Mouse (Mus musculus) MEL (cell line): ENCODE results near the gene Srsf3. TPM values are rescaled to one million over a fixed set of nuclear protein-coding genes. Genes with fewer than 3 reads are reported as not detected.

Experiments
- DNase-seq: peaks from one replicate; pipeline ENCODE4 v3.0.0; 2011; ENCODE audit warnings: low read depth, low spot score
- H3K27ac ChIP-seq: 2 replicates; pipeline ENCODE4 v1.5.1; 2012; ENCODE audit warnings: low read depth, mild to moderate bottlenecking, control low read depth, low read length, moderate library complexity; ENCODE audit not compliant: control insufficient read depth
- H3K27me3 ChIP-seq, 2 experiments: fragments of 150-350 bp in 1 of 2; sonication (generic) in 1 of 2; 2 replicates each; pipeline ENCODE4 v1.6.1; 2012; ENCODE audit warnings: low read length in 2 of 2, mild to moderate bottlenecking in 2 of 2, improper control_type of control experiment in 1 of 2, moderate library complexity in 1 of 2; ENCODE audit not compliant: insufficient read depth in 2 of 2, control insufficient read depth in 1 of 2
- H3K36me3 ChIP-seq, 2 experiments: 2 replicates each; pipeline ENCODE4 v1.6.1; 2012 to 2014; ENCODE audit warnings: low read length in 2 of 2, improper control_type of control experiment in 1 of 2, inconsistent platforms in 1 of 2, mild to moderate bottlenecking in 1 of 2; ENCODE audit not compliant: insufficient read depth in 2 of 2, control insufficient read depth in 1 of 2
- H3K4me1 ChIP-seq, 2 experiments: fragments of 150-350 bp in 1 of 2; sonication (generic) in 1 of 2; 2 replicates each; pipeline ENCODE4 v1.6.1; 2012; ENCODE audit warnings: low read length in 2 of 2, improper control_type of control experiment in 1 of 2, mild to moderate bottlenecking in 1 of 2; ENCODE audit not compliant: insufficient read depth in 2 of 2, control insufficient read depth in 1 of 2
- H3K4me3 ChIP-seq, 2 experiments: fragments of 150-350 bp in 1 of 2; sonication (generic) in 1 of 2; 2 replicates each; pipeline ENCODE4 v1.5.1; 2012; ENCODE audit warnings: low read depth in 2 of 2, low read length in 2 of 2, mild to moderate bottlenecking in 2 of 2, moderate library complexity in 2 of 2, control low read depth in 1 of 2, improper control_type of control experiment in 1 of 2; ENCODE audit not compliant: control insufficient read depth in 1 of 2, insufficient read depth in 1 of 2
- H3K79me2 ChIP-seq: 2 replicates; pipeline ENCODE4 v1.6.1; 2012; ENCODE audit warnings: mild to moderate bottlenecking, low read length, moderate library complexity; ENCODE audit not compliant: control insufficient read depth, poor library complexity, insufficient read depth
- H3K9ac ChIP-seq: 2 replicates; pipeline ENCODE4 v1.6.1; 2012; ENCODE audit warnings: low read depth, mild to moderate bottlenecking, control low read depth, low read length, moderate library complexity; ENCODE audit not compliant: control insufficient read depth, poor library complexity, severe bottlenecking
- H3K9me3 ChIP-seq: fragments of 150-350 bp; sonication (generic); replicated peaks from 2 replicates; pipeline ENCODE4 v1.6.1; 2012; ENCODE audit warnings: mild to moderate bottlenecking, low read length, improper control_type of control experiment, moderate library complexity; ENCODE audit not compliant: insufficient read depth
- BHLHE40 ChIP-seq: IDR thresholded peaks from 2 replicates; pipeline ENCODE4 v1.6.1; 2012; ENCODE audit warnings: low read depth, mild to moderate bottlenecking, inconsistent platforms, low read length, improper control_type of control experiment, borderline replicate concordance
- CTCF ChIP-seq, 3 experiments: IDR thresholded peaks in 2 of 3; conservative IDR thresholded peaks in 1 of 3; 2 replicates each; pipeline ENCODE4 v1.5.1; 2011 to 2012; ENCODE audit warnings: low read length in 3 of 3, low read depth in 2 of 3, mild to moderate bottlenecking in 2 of 3, improper control_type of control experiment in 1 of 3, inconsistent platforms in 1 of 3, mixed read lengths in 1 of 3, moderate library complexity in 1 of 3; ENCODE audit not compliant: control insufficient read depth in 1 of 3, insufficient read depth in 1 of 3, poor library complexity in 1 of 3, severe bottlenecking in 1 of 3
- E2F4 ChIP-seq: IDR thresholded peaks from 2 replicates; pipeline ENCODE4 v1.6.1; 2011; ENCODE audit warnings: low read depth, low read length, improper control_type of control experiment, borderline replicate concordance
- ELF1 ChIP-seq: IDR thresholded peaks from 2 replicates; pipeline ENCODE4 v1.6.1; 2014; ENCODE audit warnings: low read depth, mild to moderate bottlenecking, inconsistent platforms, low read length, improper control_type of control experiment, moderate library complexity
- ETS1 ChIP-seq: IDR thresholded peaks from 2 replicates; pipeline ENCODE4 v1.6.1; 2012; ENCODE audit warnings: low read depth, mild to moderate bottlenecking, inconsistent platforms, low read length, improper control_type of control experiment, moderate library complexity
- GABPA ChIP-seq: IDR thresholded peaks from 2 replicates; pipeline ENCODE4 v1.6.1; 2012; ENCODE audit warnings: low read depth, mild to moderate bottlenecking, inconsistent platforms, low read length, improper control_type of control experiment, moderate library complexity
- GATA1 ChIP-seq: IDR thresholded peaks from 2 replicates; pipeline ENCODE4 v1.6.1; 2011; ENCODE audit warnings: low read depth, low read length, improper control_type of control experiment
- JUND ChIP-seq: IDR thresholded peaks from 2 replicates; pipeline ENCODE4 v1.6.1; 2011; ENCODE audit warnings: low read depth, mild to moderate bottlenecking, improper control_type of control experiment, low read length
- KAT2A ChIP-seq: conservative IDR thresholded peaks from 2 replicates; pipeline ENCODE4 v1.6.1; 2012; ENCODE audit warnings: low read depth, low read length, improper control_type of control experiment, inconsistent platforms
- MXI1 ChIP-seq: IDR thresholded peaks from 2 replicates; pipeline ENCODE4 v1.6.1; 2011; ENCODE audit warnings: mild to moderate bottlenecking, low read depth, low read length, improper control_type of control experiment
- MYC ChIP-seq: IDR thresholded peaks from 2 replicates; pipeline ENCODE4 v1.6.1; 2011; ENCODE audit warnings: low read depth, mild to moderate bottlenecking, low read length, improper control_type of control experiment, moderate library complexity
- POLR2A ChIP-seq, 2 experiments: IDR thresholded peaks; 2 replicates each; pipeline ENCODE4 v1.6.1; 2011 to 2012; ENCODE audit warnings: low read length in 2 of 2, mild to moderate bottlenecking in 2 of 2, control low read depth in 1 of 2, improper control_type of control experiment in 1 of 2, low read depth in 1 of 2, moderate library complexity in 1 of 2; ENCODE audit not compliant: control insufficient read depth in 1 of 2, insufficient read depth in 1 of 2, poor library complexity in 1 of 2
- SIN3A ChIP-seq: IDR thresholded peaks from 2 replicates; pipeline ENCODE4 v1.6.1; 2012; ENCODE audit warnings: low read length, improper control_type of control experiment, inconsistent platforms
- SMC3 ChIP-seq: IDR thresholded peaks from 2 replicates; pipeline ENCODE4 v1.6.1; 2011; ENCODE audit warnings: low read depth, low read length, improper control_type of control experiment
- TAL1 ChIP-seq: IDR thresholded peaks from 2 replicates; pipeline ENCODE4 v1.6.1; 2012; ENCODE audit warnings: mild to moderate bottlenecking, inconsistent platforms, low read length, moderate library complexity, mixed read lengths
- TBP ChIP-seq: IDR thresholded peaks from 2 replicates; pipeline ENCODE4 v1.8.0; 2011; ENCODE audit warnings: low read depth, low read length, improper control_type of control experiment
- TCF12 ChIP-seq: IDR thresholded peaks from 2 replicates; pipeline ENCODE4 v1.6.1; 2014; ENCODE audit warnings: low read depth, mild to moderate bottlenecking, inconsistent platforms, low read length, improper control_type of control experiment, moderate library complexity
- UBTF ChIP-seq: IDR thresholded peaks from 2 replicates; pipeline ENCODE4 v1.6.1; 2012; ENCODE audit warnings: low read depth, mild to moderate bottlenecking, inconsistent platforms, low read length, improper control_type of control experiment, moderate library complexity, borderline replicate concordance; ENCODE audit not compliant: insufficient read depth
- USF1 ChIP-seq: IDR thresholded peaks from 2 replicates; pipeline ENCODE4 v1.6.1; 2014; ENCODE audit warnings: low read depth, mild to moderate bottlenecking, inconsistent platforms, low read length, improper control_type of control experiment, moderate library complexity
- ZMIZ1 ChIP-seq: IDR thresholded peaks from 2 replicates; pipeline ENCODE4 v1.6.1; 2012; ENCODE audit warnings: low read depth, mild to moderate bottlenecking, inconsistent platforms, low read length, improper control_type of control experiment, moderate library complexity
- ZNF384 ChIP-seq: IDR thresholded peaks from 2 replicates; pipeline ENCODE4 v1.6.1; 2012; ENCODE audit warnings: low read depth, mild to moderate bottlenecking, inconsistent platforms, low read length, improper control_type of control experiment
- polyA plus RNA-seq, 2 experiments: library from polyadenylated mRNA; stranded (reverse) in 1 of 2; unstranded in 1 of 2; fragments of >175 nt in 1 of 2; fragments of >200 nt in 1 of 2; gene quantifications; 2 replicates each; pipeline versions ENCODE4 v1.2.1 to v1.2.4; 2012; ENCODE audit warnings: low replicate concordance in 2 of 2, low read depth in 1 of 2; ENCODE audit not compliant: insufficient read length in 2 of 2, insufficient read depth in 1 of 2, missing spikeins in 1 of 2
- total RNA-seq: library from RNA; depleted of rRNA; stranded (reverse); fragments of 300-350 nt; gene quantifications from 2 replicates; pipeline ENCODE4 v1.2.3, GENCODE M21; 2012; rRNA removed

The Srsf3 gene
- total and polyA plus RNA-seq, 3 experiments, result 326 to 556 (median 367) TPM

- Histone ChIP-seq H3K9ac (no peak overlapping the region), H3K27ac (no peak overlapping the region), H3K4me1 (peaks cover 0 to 6% of the 10 kb centered on the region in 2 experiments; a peak in 3 of 4 replicates), H3K4me3 (no peak overlapping the region), H3K9me3 (no peaks in the 10 kb centered on the region), H3K27me3 (no peaks in the 10 kb centered on the region), H3K79me2 (peaks cover 11% of the 10 kb centered on the region), H3K36me3 (peaks cover 0 to 6% of the 10 kb centered on the region in 2 experiments; a peak in 2 of 4 replicates)
- no peak for TF ChIP-seq ZNF384
- DNase-seq, result no peak
These were observed 59.0 kb downstream of the Srsf3 start for GRCm38 (mm10) chr17:29091348-29091944.

GRCm38 (mm10) chr17:29092497-29092896, 60.1 kb downstream of the Srsf3 start:
- Histone ChIP-seq H3K9me3 (no peaks in the 10 kb centered on the region), H3K27me3 (no peaks in the 10 kb centered on the region), H3K9ac (no peak overlapping the region), H3K4me1 (peaks cover 0 to 6% of the 10 kb centered on the region in 2 experiments; a peak in 3 of 4 replicates), H3K27ac (no peak overlapping the region), H3K36me3 (peaks cover 0 to 6% of the 10 kb centered on the region in 2 experiments; a peak in 2 of 4 replicates), H3K79me2 (peaks cover 11% of the 10 kb centered on the region), H3K4me3 (no peak overlapping the region)
- TF ChIP-seq CTCF (IDR thresholded peaks at IDR 0.05 in 2 of 3, conservative IDR thresholded peaks at IDR 0.05 in 1 of 3; ENCODE audit: control insufficient read depth in 1 of 3, insufficient read depth in 1 of 3, low read depth in 2 of 3, low read length in 3 of 3, poor library complexity in 1 of 3, severe bottlenecking in 1 of 3), result no peak
- TF ChIP-seq TBP, result no peak
- TF ChIP-seq SMC3, result no peak
- no peak for TF ChIP-seq TAL1
- TF ChIP-seq POLR2A (IDR thresholded peaks at IDR 0.05; ENCODE audit: control insufficient read depth in 1 of 2, insufficient read depth in 1 of 2, low read depth in 1 of 2, low read length in 2 of 2, poor library complexity in 1 of 2), result no peak
- no peak for TF ChIP-seq GATA1
- no peak for TF ChIP-seq UBTF
- TF ChIP-seq JUND, result no peak
- no peak for TF ChIP-seq E2F4
- no peak for TF ChIP-seq USF1
- no peak for TF ChIP-seq BHLHE40
- no peak for TF ChIP-seq ZMIZ1
- TF ChIP-seq KAT2A, result no peak
- no peak for TF ChIP-seq SIN3A
- no peak for TF ChIP-seq MYC
- TF ChIP-seq GABPA, result no peak
- TF ChIP-seq ELF1, result no peak
- TF ChIP-seq MXI1, result no peak
- TF ChIP-seq TCF12, result no peak
- no peak for TF ChIP-seq ETS1
- DNase-seq, result no peak

Other genes with a start within 250 kb of the Srsf3 start
- gene Brpf3, start 231.5 kb upstream of the Srsf3 start, total RNA-seq, result 1.7 and 2.5 TPM in 2 replicates
- gene Brpf3, start 231.5 kb upstream of the Srsf3 start, polyA plus RNA-seq, result 10 to 100 TPM in 1 of 2 experiments, not detected in 1; 23.7 TPM
- gene Pnpla1, start 174.2 kb upstream of the Srsf3 start, total RNA-seq, result 0.08 TPM in 1 of 2 replicates, not detected in the other
- under 1 TPM in 1 of 2 experiments, not detected in 1; 0.38 TPM for gene Pnpla1, start 174.2 kb upstream of the Srsf3 start, polyA plus RNA-seq
- 0.04 TPM in 1 of 2 replicates, not detected in the other for gene 4930539E08Rik, start 117.3 kb upstream of the Srsf3 start, total RNA-seq
- gene 4930539E08Rik, start 117.3 kb upstream of the Srsf3 start, polyA plus RNA-seq, result under 1 TPM in 1 of 2 experiments, not detected in 1; 0.01 TPM
- not detected in 2 replicates for gene Pxt1, start 88.8 kb upstream of the Srsf3 start, total RNA-seq
- not detected for gene Pxt1, start 88.8 kb upstream of the Srsf3 start, polyA plus RNA-seq
- gene Kctd20, start 80.7 kb upstream of the Srsf3 start, total RNA-seq, result 39.1 and 41.8 TPM in 2 replicates
- gene Kctd20, start 80.7 kb upstream of the Srsf3 start, polyA plus RNA-seq, result 10 to 100 TPM in 1 of 2 experiments, not detected in 1; 65.4 TPM
- gene Stk38, start 24.6 kb upstream of the Srsf3 start, total RNA-seq, result 14.4 and 17.1 TPM in 2 replicates
- gene Stk38, start 24.6 kb upstream of the Srsf3 start, polyA plus RNA-seq, result 100 to 1,000 TPM in 1 of 2 experiments, 10 to 100 TPM in 1; 49.3 to 290 TPM
- gene Cdkn1a, start 58.3 kb downstream of the Srsf3 start, total RNA-seq, result 2.0 and 2.3 TPM in 2 replicates
- 10 to 100 TPM in 1 of 2 experiments, not detected in 1; 21.0 TPM for gene Cdkn1a, start 58.3 kb downstream of the Srsf3 start, polyA plus RNA-seq
- gene Rab44, start 81.5 kb downstream of the Srsf3 start, total RNA-seq, result 5.4 and 9.5 TPM in 2 replicates
- 1 to 10 TPM in 1 of 2 experiments, not detected in 1; 7.0 TPM for gene Rab44, start 81.5 kb downstream of the Srsf3 start, polyA plus RNA-seq
- gene Cpne5, start 205.5 kb downstream of the Srsf3 start, total RNA-seq, result 0.19 and 0.20 TPM in 2 replicates
- gene Cpne5, start 205.5 kb downstream of the Srsf3 start, polyA plus RNA-seq, result 1 to 10 TPM in 1 of 2 experiments, not detected in 1; 1.0 TPM
- gene Ppil1, start 231.6 kb downstream of the Srsf3 start, total RNA-seq, result 118 and 122 TPM in 2 replicates
- gene Ppil1, start 231.6 kb downstream of the Srsf3 start, polyA plus RNA-seq, result 100 to 1,000 TPM; 115 to 135 TPM
- 80.7 and 86.3 TPM in 2 replicates for gene BC004004, start 236.2 kb downstream of the Srsf3 start, total RNA-seq
- 10 to 100 TPM in 1 of 2 experiments, not detected in 1; 81.8 TPM for gene BC004004, start 236.2 kb downstream of the Srsf3 start, polyA plus RNA-seq